In the genomic region with DNA sequence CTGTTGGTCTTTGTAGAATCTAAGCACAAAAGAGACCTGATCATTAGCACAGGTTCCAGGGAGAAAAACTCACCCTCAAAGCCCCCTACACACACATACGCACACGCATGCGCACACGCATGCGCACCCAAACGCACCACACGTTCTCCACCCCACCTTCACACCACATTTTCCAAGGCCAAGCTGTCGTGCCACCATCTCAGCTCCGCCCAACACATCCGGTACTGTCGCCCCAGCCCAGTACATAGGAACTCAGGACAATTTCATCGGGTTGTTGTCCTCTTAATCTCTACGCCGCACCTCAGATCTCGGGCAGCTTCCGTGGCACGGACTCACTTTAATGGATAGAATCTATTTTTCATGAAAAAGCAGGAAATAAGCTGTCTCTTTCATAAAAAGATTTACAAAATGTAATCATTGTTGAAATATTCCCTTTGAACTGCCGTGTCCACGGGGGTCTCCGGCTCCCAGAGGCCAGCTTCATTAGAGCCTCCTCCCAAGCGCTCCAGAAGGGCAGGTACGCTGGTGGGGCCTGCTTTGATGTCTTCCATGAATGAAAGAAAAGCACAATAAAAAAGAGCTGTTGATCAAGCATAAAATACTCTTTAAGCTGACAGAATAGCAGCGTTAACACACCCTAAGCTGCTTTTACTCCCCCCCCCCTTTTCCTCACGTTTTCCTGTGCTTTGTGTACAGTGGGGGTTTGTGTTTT, we compare ENCODE assay signal across 11 mouse cellular contexts.
DNase-seq lines count a peak whose midpoint lies in the region; ATAC-seq and TF ChIP-seq lines count a peak whose summit lies in the region.
"Had no signal": no experiment of that assay in that cellular context is flagged by ENCODE, and none has a peak within 500 bp of the region (broad histone marks: within the 10 kb centered on the region; RNA-seq: fewer than 3 reads in every experiment).

No protein-coding gene starts in this region.

- H3K4me3 ChIP-seq in heart, embryonic 15.5 days, result no peak overlapping the region
- H3K4me3 ChIP-seq in cortical plate, adult 2 months (ENCODE audit: insufficient read depth, low read length), result peak overlapping the region; percentile 42
- H3K4me3 ChIP-seq: megakaryocyte, embryonic 14.5 days had no signal

- H3K9ac ChIP-seq in heart, embryonic 15.5 days, result no peak overlapping the region

- no peak overlapping the region for H3K4me2 ChIP-seq in heart, embryonic 15.5 days

- no peaks in the 10 kb centered on the region for H3K9me3 ChIP-seq in heart, embryonic 15.5 days (replicated peaks)
- H3K9me3 ChIP-seq: megakaryocyte, embryonic 14.5 days had no signal

- DNase-seq in heart, postnatal 10 days, result no peak
- peak; percentile 39 for DNase-seq in kidney, postnatal 14 days
- DNase-seq in lung, postnatal 36 days, result peak; percentile 61
- DNase-seq in adrenal gland, adult 18-20 months (ENCODE audit: low spot score in 2 of 2), result no peak
- DNase-seq: adrenal gland, adult 8-10 months had no signal

- 76% methylated on average over 24 of the region's 24 CpGs for WGBS in heart, embryonic 15.5 days

- no peaks in the 10 kb centered on the region for H3K36me3 ChIP-seq in heart, embryonic 15.5 days

- no peak for TF ChIP-seq CTCF in cortical plate, adult 2 months (IDR thresholded peaks at IDR 0.05; ENCODE audit: extremely low read depth, insufficient read depth, low read length)

- H3K4me1 ChIP-seq in heart, embryonic 15.5 days (replicated peaks), result peaks cover 56% of the 10 kb centered on the region
- H3K4me1 ChIP-seq in cortical plate, adult 2 months (ENCODE audit: control insufficient read depth, insufficient read depth, low read length), result no peaks in the 10 kb centered on the region

- H3K27me3 ChIP-seq in heart, embryonic 15.5 days, result no peaks in the 10 kb centered on the region

- TF ChIP-seq POLR2A in cortical plate, adult 2 months (IDR thresholded peaks at IDR 0.05; ENCODE audit: extremely low read depth, insufficient read depth, low read length), result peak; percentile 46; the same call in 1 of the 2 replicates

- intact Hi-C loops in heart, postnatal 10 days (cut with DNase I), result no loop called here

- ATAC-seq in heart, embryonic 15.5 days (replicated peaks; ENCODE audit: insufficient number of reproducible peaks, insufficient read depth, low FRiP score, low read depth), result no peak
- no peak for ATAC-seq in megakaryocyte progenitor cell, adult 5-6 weeks (replicated peaks; ENCODE audit: poor library complexity)
- ATAC-seq in erythroid progenitor cell, adult 5-6 weeks (replicated peaks; ENCODE audit: low FRiP score, poor library complexity, severe bottlenecking), result no peak
- ATAC-seq: CD4-positive, CD25-positive, alpha-beta regulatory T cell, adult 4 months had no signal

- H3K27ac ChIP-seq in heart, embryonic 15.5 days, result peak overlapping the region; percentile 31; the same call in 1 of the 2 replicates
- no peak overlapping the region; the same call in 1 of the 2 replicates for H3K27ac ChIP-seq in cortical plate, adult 2 months (ENCODE audit: insufficient read depth, low read length)

Comparison
In these comparisons a context has a peak if more than half of its experiments do, and no peak if none do; other contexts are left out.
1. DNase-seq: peak in kidney, postnatal 14 days (single experiment) and lung, postnatal 36 days (single experiment); none in heart, postnatal 10 days (0 of 2) and adrenal gland, adult 18-20 months (0 of 2).